ENCODE assay signal across 24 mouse cellular contexts in the genomic region with DNA sequence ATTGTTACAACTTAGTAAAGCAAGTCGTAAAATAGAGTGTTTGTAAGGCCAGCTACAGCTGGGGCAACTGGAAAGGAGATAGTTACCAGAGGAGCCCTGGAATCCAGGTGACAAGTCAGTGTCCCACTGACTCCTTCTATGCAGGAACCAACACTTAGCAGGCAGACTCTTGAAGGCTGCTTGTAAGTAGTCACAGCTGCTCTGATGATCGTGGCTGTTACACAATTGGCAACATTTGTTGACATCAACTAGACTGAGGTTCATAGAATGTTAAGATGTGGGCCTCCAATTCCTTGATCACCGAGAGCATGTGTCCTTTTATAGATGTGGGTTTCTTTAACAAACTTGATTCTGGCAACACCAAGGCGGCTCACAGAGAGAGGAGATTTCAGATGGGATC.
DNase-seq lines count a peak whose midpoint lies in the region; ATAC-seq and TF ChIP-seq lines count a peak whose summit lies in the region.
"Had no signal": no experiment of that assay in that cellular context is flagged by ENCODE, and none has a peak within 500 bp of the region (broad histone marks: within the 10 kb centered on the region; RNA-seq: fewer than 3 reads in every experiment).

No protein-coding gene starts in this region.

- no peak for TF ChIP-seq CTCF in midbrain, postnatal 0 days (IDR thresholded peaks at IDR 0.05)
- TF ChIP-seq CTCF in cortical plate, adult 2 months (IDR thresholded peaks at IDR 0.05; ENCODE audit: extremely low read depth, insufficient read depth, low read length) = no peak

- no peak for TF ChIP-seq POLR2A in cortical plate, adult 2 months (IDR thresholded peaks at IDR 0.05; ENCODE audit: extremely low read depth, insufficient read depth, low read length)

- ATAC-seq in heart, embryonic 15.5 days (replicated peaks; ENCODE audit: insufficient number of reproducible peaks, insufficient read depth, low FRiP score, low read depth) = no peak
- no peak for ATAC-seq in kidney, embryonic 16.5 days (ENCODE audit: low FRiP score, low TSS enrichment)
- no peak for ATAC-seq in midbrain, postnatal 0 days (ENCODE audit: low FRiP score)
- ATAC-seq: forebrain, embryonic 14.5 days; midbrain, embryonic 16.5 days; Patski had no signal

- WGBS in heart, embryonic 15.5 days = 69% methylated on average over 4 of the region's 4 CpGs
- 61% methylated on average over 4 of the region's 4 CpGs for WGBS in kidney, embryonic 16.5 days
- 73% methylated on average over 4 of the region's 4 CpGs for WGBS in midbrain, embryonic 10.5 days
- WGBS in midbrain, postnatal 0 days = 47% methylated on average over 4 of the region's 4 CpGs

- no peaks in the 10 kb centered on the region for H3K4me1 ChIP-seq in heart, embryonic 15.5 days (replicated peaks)
- no peaks in the 10 kb centered on the region for H3K4me1 ChIP-seq in kidney, embryonic 16.5 days (ENCODE audit: insufficient read depth, low read length)
- peaks cover 6% of the 10 kb centered on the region for H3K4me1 ChIP-seq in midbrain, embryonic 10.5 days
- H3K4me1 ChIP-seq in midbrain, postnatal 0 days (ENCODE audit: insufficient read depth, low read length) = no peaks in the 10 kb centered on the region
- peaks cover 2% of the 10 kb centered on the region; the same call in 1 of the 2 replicates for H3K4me1 ChIP-seq in cortical plate, adult 2 months (ENCODE audit: control insufficient read depth, insufficient read depth, low read length)
- H3K4me1 ChIP-seq: embryonic facial prominence, embryonic 15.5 days had no signal

- H3K9ac ChIP-seq in heart, embryonic 15.5 days = no peak overlapping the region
- H3K9ac ChIP-seq in kidney, embryonic 16.5 days (replicated peaks; ENCODE audit: low read length) = no peak overlapping the region
- no peak overlapping the region for H3K9ac ChIP-seq in midbrain, postnatal 0 days (replicated peaks; ENCODE audit: low read length, poor library complexity, severe bottlenecking)
- H3K9ac ChIP-seq: embryonic facial prominence, embryonic 15.5 days; hindbrain, embryonic 14.5 days; limb, embryonic 15.5 days; liver, embryonic 14.5 days had no signal

- DNase-seq in heart, postnatal 14 days = no peak
- DNase-seq in kidney, adult 11 months = no peak
- DNase-seq in midbrain, embryonic 10.5 days (ENCODE audit: low spot score) = no peak
- no peak for DNase-seq in midbrain, postnatal 0 days (ENCODE audit: low spot score)
- DNase-seq in neural tube, embryonic 10.5 days (ENCODE audit: extremely low spot score, low spot score) = no peak
- DNase-seq: adrenal gland, adult 2 months; cerebellum, adult 8-10 months; cerebellum, postnatal 36 days; gastrocnemius, postnatal 25 days; heart, postnatal 4 days; kidney, adult 9 months; layer of hippocampus, adult 9-11 months; left cerebral cortex, postnatal 4 days; lung, postnatal 14 days had no signal

- H3K9me3 ChIP-seq in heart, embryonic 15.5 days (replicated peaks) = no peaks in the 10 kb centered on the region
- H3K9me3 ChIP-seq in kidney, embryonic 16.5 days (ENCODE audit: low read length) = peaks cover 2% of the 10 kb centered on the region; the same call in 1 of the 2 replicates
- no peaks in the 10 kb centered on the region for H3K9me3 ChIP-seq in midbrain, embryonic 10.5 days (replicated peaks)
- H3K9me3 ChIP-seq in midbrain, postnatal 0 days (ENCODE audit: low read length) = no peaks in the 10 kb centered on the region
- H3K9me3 ChIP-seq: embryonic facial prominence, embryonic 15.5 days; limb, embryonic 15.5 days had no signal

- no peaks in the 10 kb centered on the region for H3K36me3 ChIP-seq in heart, embryonic 15.5 days
- H3K36me3 ChIP-seq in kidney, embryonic 16.5 days (ENCODE audit: insufficient read depth, low read length) = peaks cover 12% of the 10 kb centered on the region; the same call in 1 of the 2 replicates
- no peaks in the 10 kb centered on the region for H3K36me3 ChIP-seq in midbrain, embryonic 10.5 days
- no peaks in the 10 kb centered on the region for H3K36me3 ChIP-seq in midbrain, postnatal 0 days (ENCODE audit: insufficient read depth, low read length)
- H3K36me3 ChIP-seq: embryonic facial prominence, embryonic 15.5 days had no signal

- H3K4me3 ChIP-seq in heart, embryonic 15.5 days = no peak overlapping the region
- no peak overlapping the region for H3K4me3 ChIP-seq in kidney, embryonic 16.5 days (ENCODE audit: low read length)
- no peak overlapping the region for H3K4me3 ChIP-seq in midbrain, embryonic 10.5 days
- H3K4me3 ChIP-seq in midbrain, postnatal 0 days (ENCODE audit: low read depth, low read length) = no peak overlapping the region
- no peak overlapping the region for H3K4me3 ChIP-seq in cortical plate, adult 2 months (ENCODE audit: insufficient read depth, low read length)
- H3K4me3 ChIP-seq: embryonic facial prominence, embryonic 15.5 days; limb, embryonic 15.5 days had no signal

- no peak overlapping the region for H3K4me2 ChIP-seq in heart, embryonic 15.5 days
- no peak overlapping the region for H3K4me2 ChIP-seq in kidney, embryonic 16.5 days (replicated peaks; ENCODE audit: low read depth, low read length)
- H3K4me2 ChIP-seq in midbrain, postnatal 0 days (ENCODE audit: low read depth, low read length, poor library complexity, severe bottlenecking) = no peak overlapping the region
- H3K4me2 ChIP-seq: embryonic facial prominence, embryonic 15.5 days; hindbrain, embryonic 14.5 days; limb, embryonic 15.5 days had no signal

- no peaks in the 10 kb centered on the region for H3K27me3 ChIP-seq in heart, embryonic 15.5 days
- no peaks in the 10 kb centered on the region for H3K27me3 ChIP-seq in kidney, embryonic 16.5 days (ENCODE audit: insufficient read depth, low read length)
- H3K27me3 ChIP-seq in midbrain, embryonic 10.5 days (ENCODE audit: low read depth, poor library complexity, severe bottlenecking) = no peaks in the 10 kb centered on the region
- H3K27me3 ChIP-seq in midbrain, postnatal 0 days (ENCODE audit: insufficient read depth, low read length) = no peaks in the 10 kb centered on the region
- H3K27me3 ChIP-seq: embryonic facial prominence, embryonic 15.5 days; limb, embryonic 15.5 days; Patski had no signal

- peak overlapping the region; percentile 41; the same call in 1 of the 2 replicates for H3K27ac ChIP-seq in heart, embryonic 15.5 days
- H3K27ac ChIP-seq in kidney, embryonic 16.5 days (ENCODE audit: low read length) = peak overlapping the region; percentile 46; the same call in 1 of the 2 replicates
- H3K27ac ChIP-seq in midbrain, embryonic 10.5 days (replicated peaks) = 0 out of 2 replicates have a peak overlapping the region, but pooled peaks have one; percentile 1
- H3K27ac ChIP-seq in midbrain, postnatal 0 days (ENCODE audit: low read depth, low read length) = no peak overlapping the region
- H3K27ac ChIP-seq in cortical plate, adult 2 months (ENCODE audit: insufficient read depth, low read length) = 0 out of 2 replicates have a peak overlapping the region, but pooled peaks have one; percentile 81
- H3K27ac ChIP-seq: embryonic facial prominence, embryonic 15.5 days; hindbrain, embryonic 14.5 days; limb, embryonic 15.5 days; liver, embryonic 14.5 days had no signal

- intact Hi-C loops in heart, postnatal 14 days (cut with DNase I) = loop anchor here (5.0 kb wide), 2 partner anchors 53 to 108 kb away; a partner anchor contains a TSS
